Mouse (Mus musculus): ENCODE results near the gene Gpr62. TPM values are rescaled to one million over a fixed set of nuclear protein-coding genes. Genes with fewer than 3 reads are reported as not detected.
"Not testable (repeated sequence)": the region's sequence is repeated elsewhere in the genome, so short reads cannot be mapped to it uniquely, and the experiment has no call there.

Gpr62 gene
- polyA plus RNA-seq (2016; fragmentation: Nextera tagmentation; extraction: Ambion mirVana) = 0.52 and 0.66 TPM in 2 replicates

DNA sequence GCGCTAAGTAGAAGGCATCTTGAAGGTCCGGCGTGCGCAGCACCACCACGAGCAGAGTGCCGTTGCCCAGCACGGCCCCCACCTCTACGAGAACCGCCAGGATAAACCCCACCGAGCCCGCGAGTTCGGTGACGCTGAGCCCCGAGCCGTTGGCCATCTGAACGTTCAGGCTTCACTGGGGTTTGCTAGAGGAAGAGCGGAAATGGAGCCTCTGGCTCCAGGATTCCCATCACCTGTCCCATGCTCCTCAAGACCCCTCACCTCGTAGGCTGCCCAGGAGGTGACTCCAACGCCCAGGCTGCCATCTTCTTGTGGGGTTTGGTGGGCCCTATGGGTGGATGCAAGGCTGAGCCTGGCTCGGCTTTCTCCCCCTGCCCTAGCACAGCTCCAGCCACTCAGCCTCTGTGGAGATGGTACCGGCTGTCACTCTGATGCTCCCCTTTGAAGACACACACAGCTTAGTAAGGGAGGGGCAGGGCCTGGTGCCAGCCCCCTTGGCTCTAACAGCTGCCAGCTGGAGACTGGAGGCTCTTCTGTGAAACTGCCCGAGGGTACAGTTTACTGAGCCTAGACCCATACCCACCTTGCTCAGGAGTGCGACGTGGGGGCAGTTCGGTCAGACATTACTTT lies at the start of gene Gpr62:
TSS of gene Gpr62 (minus strand) at position 368 of the 630 bp plus-strand sequence.
- Histone ChIP-seq H3K4me3 (peak within 1 kb of the TSS; percentile 52), H3K4me2 (replicated peaks) (peak within 1 kb of the TSS; percentile 94), H3K9ac (peak within 1 kb of the TSS; percentile 78), H3K36me3 (peaks cover 38% of the 10 kb centered on the region), H3K9me3 (no peaks in the 10 kb centered on the region), H3K27me3 (replicated peaks) (peaks cover 4% of the 10 kb centered on the region; the same call in 1 of the 2 replicates), H3K4me1 (peaks cover 29% of the 10 kb centered on the region), H3K27ac (peak within 1 kb of the TSS; percentile 42; the same call in 1 of the 2 replicates)
- ATAC-seq (ENCODE audit: low FRiP score, low read depth) = peak; percentile 29; the same call in 1 of the 2 replicates
- WGBS = 30% methylated on average over 26 of the region's 26 CpGs

GRCm38 (mm10) chr9:106514273-106514672 lies 48.5 kb upstream of the Gpr62 start, which contains the start of gene Iqcf5:
TSS of gene Iqcf5 (plus strand) at chr9:106514573.
- Histone ChIP-seq H3K9ac (no peak within 1 kb of the TSS), H3K4me3 (no peak within 1 kb of the TSS), H3K4me1 (no peaks in the 10 kb centered on the region), H3K27me3 (replicated peaks) (no peaks in the 10 kb centered on the region), H3K4me2 (replicated peaks) (no peak within 1 kb of the TSS), H3K27ac (no peak within 1 kb of the TSS), H3K9me3 (no peaks in the 10 kb centered on the region), H3K36me3 (no peaks in the 10 kb centered on the region)
- whole genome bisulfite sequencing = 92% methylated on average over 4 of the region's 4 CpGs
- no peak for ATAC-seq (ENCODE audit: low FRiP score, low read depth)

DNA sequence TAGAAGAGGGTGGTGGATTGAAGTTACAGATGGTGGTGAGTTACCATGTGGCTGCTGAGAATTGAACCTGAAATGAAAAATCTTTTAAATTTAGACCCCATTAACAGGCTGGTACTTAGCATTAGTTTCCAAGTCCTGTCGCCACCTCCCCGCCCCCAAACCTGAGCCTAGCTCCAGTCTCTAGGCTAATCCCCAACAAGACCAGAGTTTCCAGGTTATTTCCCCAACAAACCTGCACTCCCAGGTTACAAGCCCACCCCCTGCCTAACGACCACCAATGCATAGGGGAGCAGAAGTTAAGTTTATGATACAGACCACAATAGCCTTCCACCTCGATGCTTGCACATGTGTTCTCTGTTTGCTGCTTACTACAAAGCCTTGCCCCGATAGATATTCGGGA lies 47.8 kb upstream of the Gpr62 start:
- H3K36me3 ChIP-seq = no peaks in the 10 kb centered on the region
- no peak for ATAC-seq (ENCODE audit: low FRiP score, low read depth)
- H3K27ac ChIP-seq = no peak overlapping the region
- no peaks in the 10 kb centered on the region for H3K9me3 ChIP-seq
- H3K9ac ChIP-seq = no peak overlapping the region
- no peaks in the 10 kb centered on the region for H3K27me3 ChIP-seq (replicated peaks)
- H3K4me1 ChIP-seq = no peaks in the 10 kb centered on the region
- 75% methylated on average over 6 of the region's 6 CpGs for WGBS
- H3K4me3 ChIP-seq = no peak overlapping the region
- no peak overlapping the region for H3K4me2 ChIP-seq (replicated peaks)

GRCm38 (mm10) chr9:106512729-106513450 lies 47.2 kb upstream of the Gpr62 start:
- ATAC-seq (ENCODE audit: low FRiP score, low read depth) = no peak
- Histone ChIP-seq H3K27ac (no peak overlapping the region), H3K4me3 (no peak overlapping the region), H3K9ac (no peak overlapping the region), H3K9me3 (no peaks in the 10 kb centered on the region), H3K36me3 (no peaks in the 10 kb centered on the region), H3K4me1 (no peaks in the 10 kb centered on the region), H3K27me3 (replicated peaks) (no peaks in the 10 kb centered on the region), H3K4me2 (replicated peaks) (no peak overlapping the region)
- WGBS = 76% methylated on average over 13 of the region's 13 CpGs

GRCm38 (mm10) chr9:106509356-106509755 lies 43.6 kb upstream of the Gpr62 start:
- no peaks in the 10 kb centered on the region for H3K27me3 ChIP-seq (replicated peaks)
- 92% methylated on average over 10 of the region's 10 CpGs for WGBS
- H3K36me3 ChIP-seq = no peaks in the 10 kb centered on the region
- no peaks in the 10 kb centered on the region for H3K9me3 ChIP-seq
- H3K4me3 ChIP-seq = no peak overlapping the region
- no peak overlapping the region for H3K27ac ChIP-seq
- no peak for ATAC-seq (ENCODE audit: low FRiP score, low read depth)
- no peaks in the 10 kb centered on the region for H3K4me1 ChIP-seq
- H3K9ac ChIP-seq = no peak overlapping the region
- H3K4me2 ChIP-seq (replicated peaks) = no peak overlapping the region

DNA sequence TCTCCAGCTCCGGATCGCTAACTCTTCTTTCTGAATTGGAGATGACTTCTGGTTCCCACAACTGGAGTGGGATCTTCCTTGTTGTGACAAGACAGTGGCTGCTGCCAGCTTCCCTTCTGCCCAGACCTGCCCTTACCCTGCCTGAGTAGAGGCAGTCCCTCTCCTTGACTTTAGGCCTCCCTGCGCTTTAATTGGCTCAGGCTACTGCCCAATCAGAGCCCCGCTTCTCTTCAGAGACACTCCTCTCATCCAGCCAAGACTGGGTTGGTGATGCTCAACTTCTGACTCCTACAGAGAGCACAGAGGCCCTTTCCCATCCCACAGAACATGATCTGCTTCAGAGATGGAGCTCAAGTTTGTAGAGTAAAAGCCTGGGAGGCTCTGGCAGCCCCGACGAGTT lies 38.5 kb upstream of the Gpr62 start:
- no peak overlapping the region for H3K9ac ChIP-seq
- 71% methylated on average over 6 of the region's 6 CpGs for WGBS
- H3K4me2 ChIP-seq (replicated peaks) = no peak overlapping the region
- no peaks in the 10 kb centered on the region for H3K36me3 ChIP-seq
- 0 out of 2 replicates have a peak, but pooled peaks cover 3% of the 10 kb centered on the region for H3K27me3 ChIP-seq (replicated peaks)
- no peak overlapping the region for H3K4me3 ChIP-seq
- no peaks in the 10 kb centered on the region for H3K4me1 ChIP-seq
- H3K27ac ChIP-seq = no peak overlapping the region
- no peak for ATAC-seq (ENCODE audit: low FRiP score, low read depth)
- H3K9me3 ChIP-seq = no peaks in the 10 kb centered on the region

GRCm38 (mm10) chr9:106501846-106502245 lies 36.1 kb upstream of the Gpr62 start:
- Histone ChIP-seq H3K4me2 (replicated peaks) (no peak overlapping the region), H3K4me3 (no peak overlapping the region), H3K4me1 (no peaks in the 10 kb centered on the region), H3K9me3 (no peaks in the 10 kb centered on the region), H3K36me3 (no peaks in the 10 kb centered on the region), H3K27ac (no peak overlapping the region), H3K9ac (no peak overlapping the region), H3K27me3 (replicated peaks) (0 out of 2 replicates have a peak, but pooled peaks cover 3% of the 10 kb centered on the region)
- no peak for ATAC-seq (ENCODE audit: low FRiP score, low read depth)
- WGBS = 89% methylated on average over 22 of the region's 22 CpGs

- Histone ChIP-seq H3K9me3 (no peaks in the 10 kb centered on the region), H3K27ac (no peak within 1 kb of the TSS), H3K4me3 (no peak within 1 kb of the TSS), H3K4me1 (no peaks in the 10 kb centered on the region), H3K9ac (no peak within 1 kb of the TSS), H3K27me3 (replicated peaks) (0 out of 2 replicates have a peak, but pooled peaks cover 3% of the 10 kb centered on the region), H3K4me2 (replicated peaks) (no peak within 1 kb of the TSS), H3K36me3 (no peaks in the 10 kb centered on the region)
- WGBS = 92% methylated on average over 6 of the region's 6 CpGs
- no peak for ATAC-seq (ENCODE audit: low FRiP score, low read depth)
Measured at GRCm38 (mm10) chr9:106499667-106500066, 33.9 kb upstream of the Gpr62 start, which contains the start of gene Iqcf1. TSS of gene Iqcf1 (plus strand) at chr9:106499967.

DNA sequence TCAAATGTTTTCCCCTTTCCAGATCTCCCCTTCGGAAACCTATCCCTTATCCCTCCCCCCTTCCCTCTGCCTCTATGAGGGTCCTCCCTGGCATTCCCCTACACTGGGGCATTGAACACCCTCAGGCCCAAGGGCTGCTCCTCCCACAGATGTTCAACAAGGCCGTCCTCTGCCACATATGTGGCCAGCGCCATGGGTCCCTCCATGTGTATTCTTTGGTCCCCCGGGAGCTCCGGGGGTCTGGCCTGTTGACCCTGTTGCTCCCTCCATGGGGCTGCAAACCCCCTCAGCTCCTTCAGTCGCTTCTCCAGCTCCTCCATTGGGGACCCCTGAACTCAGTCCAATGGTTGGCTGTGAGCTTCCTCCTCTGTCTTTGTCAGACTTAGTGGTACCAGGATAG lies 21.9 kb upstream of the Gpr62 start:
- not testable (repeated sequence) for H3K9me3 ChIP-seq; ATAC-seq (ENCODE audit: low FRiP score, low read depth); H3K4me1 ChIP-seq; H3K27me3 ChIP-seq (replicated peaks); H3K9ac ChIP-seq; H3K4me3 ChIP-seq; H3K27ac ChIP-seq; H3K4me2 ChIP-seq (replicated peaks)
- 84% methylated on average over 6 of the region's 6 CpGs for WGBS
- H3K36me3 ChIP-seq = peaks cover 39% of the 10 kb centered on the region

- Histone ChIP-seq H3K4me2 (replicated peaks) (no peak overlapping the region), H3K4me1 (no peaks in the 10 kb centered on the region), H3K4me3 (no peak overlapping the region), H3K9me3 (no peaks in the 10 kb centered on the region), H3K27ac (no peak overlapping the region), H3K27me3 (replicated peaks) (no peaks in the 10 kb centered on the region), H3K36me3 (peaks cover 58% of the 10 kb centered on the region), H3K9ac (no peak overlapping the region)
- ATAC-seq (ENCODE audit: low FRiP score, low read depth) = no peak
- 78% methylated on average over 10 of the region's 10 CpGs for WGBS
Measured at GRCm38 (mm10) chr9:106485076-106485475, 19.3 kb upstream of the Gpr62 start.

DNA sequence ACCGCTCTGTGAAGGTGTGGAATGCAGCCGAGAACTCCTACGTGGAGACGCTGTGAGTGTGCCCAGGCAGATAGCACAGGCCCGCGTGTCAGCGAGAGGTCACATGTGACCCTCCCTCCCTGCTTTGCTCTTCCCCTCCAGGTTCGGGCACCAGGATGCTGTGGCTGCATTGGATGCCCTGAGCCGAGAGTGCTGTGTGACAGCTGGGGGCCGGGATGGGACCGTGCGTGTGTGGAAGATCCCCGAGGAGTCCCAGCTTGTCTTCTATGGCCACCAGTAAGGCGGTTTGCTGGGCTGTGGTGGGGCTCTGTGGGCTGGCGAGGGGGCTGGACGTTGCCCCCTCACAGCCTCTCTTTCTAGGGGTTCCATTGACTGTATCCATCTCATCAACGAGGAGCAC lies 17.9 kb upstream of the Gpr62 start:
- no peak for ATAC-seq (ENCODE audit: low FRiP score, low read depth)
- H3K36me3 ChIP-seq = peaks cover 61% of the 10 kb centered on the region
- no peaks in the 10 kb centered on the region for H3K27me3 ChIP-seq (replicated peaks)
- no peak overlapping the region for H3K4me2 ChIP-seq (replicated peaks)
- WGBS = 93% methylated on average over 17 of the region's 17 CpGs
- no peak overlapping the region for H3K9ac ChIP-seq
- H3K4me1 ChIP-seq = no peaks in the 10 kb centered on the region
- H3K9me3 ChIP-seq = no peaks in the 10 kb centered on the region
- no peak overlapping the region for H3K27ac ChIP-seq
- H3K4me3 ChIP-seq = no peak overlapping the region

GRCm38 (mm10) chr9:106483136-106483535 lies 17.4 kb upstream of the Gpr62 start:
- H3K36me3 ChIP-seq = peaks cover 61% of the 10 kb centered on the region
- peaks cover 3% of the 10 kb centered on the region for H3K4me1 ChIP-seq
- no peak overlapping the region for H3K4me2 ChIP-seq (replicated peaks)
- 95% methylated on average over 10 of the region's 10 CpGs for WGBS
- H3K9me3 ChIP-seq = no peaks in the 10 kb centered on the region
- H3K27me3 ChIP-seq (replicated peaks) = no peaks in the 10 kb centered on the region
- no peak overlapping the region for H3K9ac ChIP-seq
- ATAC-seq (ENCODE audit: low FRiP score, low read depth) = no peak
- H3K4me3 ChIP-seq = no peak overlapping the region
- no peak overlapping the region for H3K27ac ChIP-seq
